Mouse (Mus musculus): Measurements from ENCODE around the gene Tmem95. TPM values are rescaled to one million over a fixed set of nuclear protein-coding genes. Genes with fewer than 3 reads are reported as not detected.

Gene Tmem95
- polyA plus RNA-seq, 1 experiment: not detected

DNA sequence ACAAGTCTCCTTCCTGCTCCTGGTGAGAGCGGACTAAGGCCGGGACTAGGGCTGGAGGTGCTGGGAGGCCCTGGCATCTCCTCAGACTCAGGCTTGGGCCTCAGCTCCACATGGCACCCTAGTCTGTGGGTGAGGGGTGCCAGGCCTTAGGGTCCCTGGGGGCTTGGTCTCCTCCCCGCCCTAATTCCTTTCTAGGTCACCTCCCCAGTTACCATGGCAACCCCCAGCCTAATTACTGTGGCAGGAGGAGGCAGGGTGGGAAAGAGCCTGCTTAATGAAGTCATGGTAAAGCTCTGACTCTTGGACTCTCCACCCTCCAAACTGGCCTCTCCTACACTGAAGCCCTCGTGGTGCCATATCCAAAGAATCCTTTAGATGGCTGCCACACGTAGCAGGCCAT lies 49.0 kb downstream of the Tmem95 start:
- DNase-seq: no peak
- whole genome bisulfite sequencing: 78% methylated on average over 5 of the region's 5 CpGs
- H3K4me3 ChIP-seq (replicated peaks; ENCODE audit: extremely low read depth, low read depth, low read length): no peak overlapping the region
- H3K4me1 ChIP-seq (ENCODE audit: control insufficient read depth, insufficient read depth, low read length): no peaks in the 10 kb centered on the region
- TF ChIP-seq CTCF (IDR thresholded peaks at IDR 0.05; ENCODE audit: insufficient read depth, low read length) (no peak), POLR2A (IDR thresholded peaks at IDR 0.05; ENCODE audit: borderline replicate concordance, extremely low read depth, low read depth, low read length) (no peak)

Other genes with a start within 250 kb of the Tmem95 start
- 54.4 and 66.9 TPM in 2 replicates for gene Fxr2, start 245.0 kb downstream of the Tmem95 start, polyA plus RNA-seq (2012; rRNA removed)
- gene Sox15, start 222.7 kb downstream of the Tmem95 start, polyA plus RNA-seq (2012; rRNA removed): 0.14 and 5.5 TPM in 2 replicates
- gene Mpdu1, start 215.4 kb downstream of the Tmem95 start, polyA plus RNA-seq (2012; rRNA removed): 67.3 and 88.1 TPM in 2 replicates
- gene Cd68, start 211.9 kb downstream of the Tmem95 start, polyA plus RNA-seq (2012; rRNA removed): 65.6 and 82.8 TPM in 2 replicates
- gene Eif4a1, start 205.6 kb downstream of the Tmem95 start, polyA plus RNA-seq (2012; rRNA removed): 152 and 265 TPM in 2 replicates
- gene Senp3, start 195.9 kb downstream of the Tmem95 start, polyA plus RNA-seq (2012; rRNA removed): 43.6 and 55.0 TPM in 2 replicates
- 16.2 and 21.3 TPM in 2 replicates for gene Tnfsf13, start 192.2 kb downstream of the Tmem95 start, polyA plus RNA-seq (2012; rRNA removed)
- gene Tnfsf12, start 182.2 kb downstream of the Tmem95 start, polyA plus RNA-seq (2012; rRNA removed): 84.2 and 98.8 TPM in 2 replicates
- 12.7 and 20.0 TPM in 2 replicates for gene Tnfsfm13, start 181.9 kb downstream of the Tmem95 start, polyA plus RNA-seq (2012; rRNA removed)
- 32.0 and 51.1 TPM in 2 replicates for gene Polr2a, start 119.4 kb downstream of the Tmem95 start, polyA plus RNA-seq (2012; rRNA removed)
- gene Slc35g3, start 116.0 kb downstream of the Tmem95 start, polyA plus RNA-seq (2012; rRNA removed): 1.4 and 2.3 TPM in 2 replicates
- gene Zbtb4, start 112.1 kb downstream of the Tmem95 start, polyA plus RNA-seq (2012; rRNA removed): 104 and 106 TPM in 2 replicates
- 31.5 and 38.0 TPM in 2 replicates for gene Chrnb1, start 82.1 kb downstream of the Tmem95 start, polyA plus RNA-seq (2012; rRNA removed)
- 6.9 and 8.0 TPM in 2 replicates for gene Fgf11, start 76.2 kb downstream of the Tmem95 start, polyA plus RNA-seq (2012; rRNA removed)
- 9.4 and 9.5 TPM in 2 replicates for gene Tmem102, start 72.4 kb downstream of the Tmem95 start, polyA plus RNA-seq (2012; rRNA removed)
- not detected in 2 replicates for gene Gm39566, start 62.7 kb downstream of the Tmem95 start, polyA plus RNA-seq (2012; rRNA removed)
- not detected in 2 replicates for gene Spem2, start 59.6 kb downstream of the Tmem95 start, polyA plus RNA-seq (2012; rRNA removed)
- gene Spem1, start 55.8 kb downstream of the Tmem95 start, polyA plus RNA-seq (2012; rRNA removed): 0.15 and 0.41 TPM in 2 replicates
- gene Nlgn2, start 40.2 kb downstream of the Tmem95 start, polyA plus RNA-seq (2012; rRNA removed): 32.3 and 42.0 TPM in 2 replicates
- 151 and 173 TPM in 2 replicates for gene Tmem256, start 39.5 kb downstream of the Tmem95 start, polyA plus RNA-seq (2012; rRNA removed)
- gene Plscr3, start 31.6 kb downstream of the Tmem95 start, polyA plus RNA-seq (2012; rRNA removed): 192 and 225 TPM in 2 replicates
- gene Tnk1, start 19.3 kb downstream of the Tmem95 start, polyA plus RNA-seq (2012; rRNA removed): 14.4 and 17.4 TPM in 2 replicates
- gene Kctd11, start 3.4 kb upstream of the Tmem95 start, polyA plus RNA-seq (2012; rRNA removed): 12.6 and 19.1 TPM in 2 replicates
- gene Acap1, start 17.5 kb upstream of the Tmem95 start, polyA plus RNA-seq (2012; rRNA removed): 11.2 and 14.3 TPM in 2 replicates
- gene 2810408A11Rik, start 23.0 kb upstream of the Tmem95 start, polyA plus RNA-seq (2012; rRNA removed): 0.65 and 1.4 TPM in 2 replicates
- 47.7 and 58.1 TPM in 2 replicates for gene Neurl4, start 23.1 kb upstream of the Tmem95 start, polyA plus RNA-seq (2012; rRNA removed)
- gene Gps2, start 35.9 kb upstream of the Tmem95 start, polyA plus RNA-seq (2012; rRNA removed): 104 and 112 TPM in 2 replicates
- 216 and 372 TPM in 2 replicates for gene Eif5a, start 43.9 kb upstream of the Tmem95 start, polyA plus RNA-seq (2012; rRNA removed)
- gene Ybx2, start 57.8 kb upstream of the Tmem95 start, polyA plus RNA-seq (2012; rRNA removed): 4.6 and 6.7 TPM in 2 replicates
- gene Slc2a4, start 70.2 kb upstream of the Tmem95 start, polyA plus RNA-seq (2012; rRNA removed): 22.3 and 40.4 TPM in 2 replicates
- 60.5 and 63.7 TPM in 2 replicates for gene Cldn7, start 86.8 kb upstream of the Tmem95 start, polyA plus RNA-seq (2012; rRNA removed)
- gene Ctdnep1, start 103.1 kb upstream of the Tmem95 start, polyA plus RNA-seq (2012; rRNA removed): 88.3 and 102 TPM in 2 replicates
- 38.5 and 53.8 TPM in 2 replicates for gene Elp5, start 104.5 kb upstream of the Tmem95 start, polyA plus RNA-seq (2012; rRNA removed)
- 333 and 615 TPM in 2 replicates for gene Gabarap, start 113.1 kb upstream of the Tmem95 start, polyA plus RNA-seq (2012; rRNA removed)
- 15.0 and 22.9 TPM in 2 replicates for gene Phf23, start 117.8 kb upstream of the Tmem95 start, polyA plus RNA-seq (2012; rRNA removed)
- gene Dvl2, start 122.6 kb upstream of the Tmem95 start, polyA plus RNA-seq (2012; rRNA removed): 16.7 and 20.8 TPM in 2 replicates
- 63.1 and 88.6 TPM in 2 replicates for gene Acadvl, start 137.4 kb upstream of the Tmem95 start, polyA plus RNA-seq (2012; rRNA removed)
- gene Dlg4, start 138.9 kb upstream of the Tmem95 start, polyA plus RNA-seq (2012; rRNA removed): 28.0 and 33.7 TPM in 2 replicates
- 2.4 and 4.9 TPM in 2 replicates for gene Asgr1, start 176.1 kb upstream of the Tmem95 start, polyA plus RNA-seq (2012; rRNA removed)
- gene Asgr2, start 214.6 kb upstream of the Tmem95 start, polyA plus RNA-seq (2012; rRNA removed): 0.51 and 0.52 TPM in 2 replicates

Data from lung, adult 2 months (tissue).